In genomic region chr9:44423576-44423975, GRCm38 (mm10) we compare ENCODE assay signal across 51 mouse cellular contexts. TPM values are rescaled to one million over a fixed set of nuclear protein-coding genes. Genes with fewer than 3 reads are reported as not detected.
"Had no signal": no experiment of that assay in that cellular context is flagged by ENCODE, and none has a peak within 500 bp of the region (broad histone marks: within the 10 kb centered on the region; RNA-seq: fewer than 3 reads in every experiment).

No protein-coding gene starts in this region.

- H3K27ac ChIP-seq: heart, embryonic 10.5 days; heart, embryonic 13.5 days; heart, embryonic 15.5 days; hindbrain, embryonic 10.5 days; hindbrain, embryonic 12.5 days; hindbrain, embryonic 13.5 days; hindbrain, embryonic 14.5 days; hindbrain, embryonic 15.5 days; hindbrain, postnatal 0 days; intestine, embryonic 15.5 days; kidney, embryonic 15.5 days; kidney, postnatal 0 days; layer of hippocampus, adult 2 months; left cerebral cortex, adult 2 months had no signal

- H3K4me1 ChIP-seq: heart, embryonic 12.5 days; heart, embryonic 15.5 days; hindbrain, embryonic 12.5 days; intestine, embryonic 15.5 days had no signal

- H3K4me2 ChIP-seq: heart, embryonic 11.5 days; heart, embryonic 12.5 days; heart, embryonic 13.5 days; heart, embryonic 15.5 days; hindbrain, embryonic 12.5 days; hindbrain, embryonic 13.5 days; hindbrain, embryonic 14.5 days; hindbrain, embryonic 15.5 days; intestine, embryonic 15.5 days; kidney, embryonic 15.5 days had no signal

- H3K9ac ChIP-seq: heart, embryonic 12.5 days; heart, embryonic 13.5 days; heart, embryonic 15.5 days; hindbrain, embryonic 12.5 days; hindbrain, embryonic 13.5 days; hindbrain, embryonic 14.5 days; hindbrain, embryonic 15.5 days; intestine, embryonic 15.5 days; kidney, embryonic 15.5 days had no signal

- H3K9me3 ChIP-seq: heart, embryonic 10.5 days; heart, embryonic 12.5 days; heart, embryonic 13.5 days; heart, embryonic 15.5 days; hindbrain, embryonic 12.5 days; hindbrain, embryonic 13.5 days; hindbrain, embryonic 15.5 days; intestine, embryonic 15.5 days; kidney, embryonic 15.5 days had no signal

- ATAC-seq: hindbrain, embryonic 16.5 days; hindbrain, postnatal 0 days; intestine, embryonic 15.5 days; intestine, embryonic 16.5 days; intestine, postnatal 0 days had no signal

- DNase-seq: heart, postnatal 14 days; heart, postnatal 36 days; heart, postnatal 4 days; kidney, adult 11 months; kidney, adult 18-20 months; kidney, adult 2 months; kidney, adult 8-10 months; kidney, adult 9 months; kidney, postnatal 10 days; kidney, postnatal 14 days; kidney, postnatal 25 days; kidney, postnatal 36 days; kidney, postnatal 4 days; layer of hippocampus, adult 9-11 months; layer of hippocampus, postnatal 36 days had no signal

- H3K4me3 ChIP-seq: heart, embryonic 10.5 days; heart, embryonic 12.5 days; heart, embryonic 13.5 days; heart, embryonic 15.5 days; hindbrain, embryonic 10.5 days; hindbrain, embryonic 12.5 days; hindbrain, embryonic 13.5 days; hindbrain, embryonic 15.5 days; intestine, embryonic 15.5 days; kidney, embryonic 15.5 days; layer of hippocampus, adult 2 months; left cerebral cortex, adult 2 months had no signal

- H3K36me3 ChIP-seq: heart, embryonic 10.5 days; heart, embryonic 12.5 days; heart, embryonic 13.5 days; heart, embryonic 15.5 days; hindbrain, embryonic 10.5 days; hindbrain, embryonic 12.5 days; hindbrain, embryonic 13.5 days; hindbrain, embryonic 15.5 days; intestine, embryonic 15.5 days; kidney, embryonic 15.5 days had no signal

- H3K27me3 ChIP-seq: heart, embryonic 12.5 days; heart, embryonic 13.5 days; heart, embryonic 15.5 days; hindbrain, embryonic 12.5 days; hindbrain, embryonic 13.5 days; hindbrain, embryonic 15.5 days; intestine, embryonic 15.5 days; kidney, embryonic 15.5 days had no signal

RNA-seq across cellular contexts. Expression of gene Foxr1, which starts 17.4 kb away (rescaled TPM):
- total RNA-seq: heart, postnatal 14 days; heart, postnatal 25 days; heart, postnatal 36 days; heart, postnatal 4 days; hematopoietic stem cell, adult 5-6 weeks; hindbrain, postnatal 0 days; layer of hippocampus, adult 18-20 months; layer of hippocampus, adult 2 months; layer of hippocampus, adult 8-10 months; layer of hippocampus, postnatal 10 days; layer of hippocampus, postnatal 14 days; layer of hippocampus, postnatal 25 days; layer of hippocampus, postnatal 36 days; left cerebral cortex, adult 18-20 months; left cerebral cortex, adult 2 months; left cerebral cortex, adult 8-10 months had no signal
- polyA plus RNA-seq: heart, embryonic 10.5 days; heart, embryonic 11.5 days; heart, embryonic 12.5 days; heart, embryonic 13.5 days; heart, embryonic 14.5 days; heart, embryonic 15.5 days; heart, embryonic 16.5 days; heart, postnatal 0 days; hindbrain, embryonic 10.5 days; hindbrain, embryonic 11.5 days; hindbrain, embryonic 12.5 days; hindbrain, embryonic 13.5 days; hindbrain, embryonic 14.5 days; hindbrain, embryonic 15.5 days; hindbrain, embryonic 16.5 days; hindbrain, postnatal 0 days; intestine, embryonic 14.5 days; intestine, embryonic 15.5 days; intestine, embryonic 16.5 days; intestine, postnatal 0 days; kidney, adult 2 months; kidney, embryonic 14.5 days; kidney, embryonic 15.5 days; kidney, embryonic 16.5 days; kidney, postnatal 0 days; large intestine, adult 2 months had no signal
